Mouse (Mus musculus): ENCODE measurements around the gene Dpp6. TPM values are rescaled to one million over a fixed set of nuclear protein-coding genes. Genes with fewer than 3 reads are reported as not detected.

Gene Dpp6
- total RNA-seq, 2 experiments from 2014 or later, result 254 to 263 TPM

GRCm38 (mm10) chr5:27544816-27545270 lies 727.8 kb downstream of the Dpp6 start:
- DNase-seq, result peak in 1 of 2 experiments; percentile 19

DNA sequence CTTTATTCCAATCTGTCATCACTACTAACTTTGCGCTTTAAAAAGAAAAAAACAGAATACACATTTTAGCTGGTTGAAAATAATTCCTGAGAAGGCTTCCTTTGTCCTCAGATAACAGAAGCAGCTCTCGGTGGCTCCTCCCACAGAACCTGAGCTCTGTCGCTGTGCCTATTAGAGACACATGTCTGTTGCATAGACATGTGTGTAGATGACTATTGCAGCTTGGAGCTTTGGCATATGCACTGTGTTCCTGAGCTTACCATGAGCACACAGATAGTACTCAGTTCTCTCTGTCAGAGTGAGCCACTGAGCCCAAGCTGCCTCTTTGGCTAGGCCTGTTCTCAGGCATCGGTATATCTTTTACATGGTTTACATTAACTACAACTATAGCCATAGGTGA lies 732.3 kb downstream of the Dpp6 start:
- peak in 1 of 2 experiments; percentile 21 for DNase-seq

GRCm38 (mm10) chr5:27565700-27566099 lies 748.7 kb downstream of the Dpp6 start:
- DNase-seq, result no peak

GRCm38 (mm10) chr5:27587970-27588758 lies 771.2 kb downstream of the Dpp6 start:
- DNase-seq, result no peak

GRCm38 (mm10) chr5:27604132-27604531 lies 787.1 kb downstream of the Dpp6 start:
- DNase-seq, result no peak

DNA sequence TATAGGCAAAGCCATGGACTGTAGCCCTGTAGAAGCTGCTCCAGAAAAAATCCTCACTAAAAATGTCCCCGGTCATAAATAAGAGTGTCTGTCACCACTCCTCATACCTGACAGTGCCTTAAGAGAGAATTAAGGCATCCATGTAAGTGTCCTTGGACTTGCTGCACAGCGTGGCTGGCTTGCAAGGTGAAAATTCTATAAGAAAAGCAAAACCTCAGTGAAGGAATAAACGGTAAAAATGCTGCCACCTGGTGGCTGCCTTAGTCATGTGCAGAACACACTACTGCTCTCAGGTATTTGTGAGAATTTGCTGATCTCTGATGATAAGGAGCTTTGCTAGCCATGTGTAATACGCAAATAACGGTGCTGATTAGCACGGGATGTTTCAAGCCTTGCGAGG lies 798.8 kb downstream of the Dpp6 start:
- DNase-seq, result peak; percentile 57 to 61

DNA sequence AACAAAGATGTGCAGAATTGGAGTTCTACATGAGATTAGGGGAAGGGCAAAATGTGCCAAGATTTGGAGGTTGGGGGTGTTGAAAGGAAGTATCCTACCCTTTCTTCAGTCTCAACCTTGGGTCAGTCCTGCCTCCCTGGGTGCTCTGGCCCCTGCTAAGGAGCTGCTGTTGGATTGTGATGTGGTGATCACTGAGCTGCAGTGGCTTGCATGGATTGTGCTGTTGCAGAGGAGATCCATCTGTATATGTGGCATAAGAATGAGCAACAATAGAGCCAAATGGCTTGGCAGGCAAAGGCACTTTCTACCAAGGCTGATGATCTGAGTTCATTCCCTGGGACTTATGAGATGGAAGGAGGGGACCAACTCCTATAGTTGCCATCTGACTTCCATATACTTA lies 804.8 kb downstream of the Dpp6 start:
- no peak for DNase-seq

DNA sequence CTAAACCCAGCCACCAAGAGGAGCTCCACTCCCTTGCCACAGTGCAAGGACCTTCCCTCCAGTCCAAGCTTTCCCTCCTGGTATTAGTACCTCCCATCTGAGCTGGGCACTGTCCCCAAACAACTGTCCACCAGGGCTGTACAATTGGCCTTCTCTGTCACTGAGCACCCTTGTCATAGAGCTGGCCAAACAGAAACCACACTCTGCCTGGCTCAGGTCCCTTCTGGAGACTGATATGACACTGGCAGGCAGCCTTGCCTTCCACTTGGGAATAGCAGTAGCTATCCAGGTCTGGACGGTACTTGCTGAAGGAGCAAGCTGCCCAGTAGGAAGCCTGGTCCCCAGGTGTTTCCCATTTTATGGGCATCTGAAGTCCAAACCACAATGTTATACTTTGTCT lies 806.9 kb downstream of the Dpp6 start:
- no peak for DNase-seq

DNA sequence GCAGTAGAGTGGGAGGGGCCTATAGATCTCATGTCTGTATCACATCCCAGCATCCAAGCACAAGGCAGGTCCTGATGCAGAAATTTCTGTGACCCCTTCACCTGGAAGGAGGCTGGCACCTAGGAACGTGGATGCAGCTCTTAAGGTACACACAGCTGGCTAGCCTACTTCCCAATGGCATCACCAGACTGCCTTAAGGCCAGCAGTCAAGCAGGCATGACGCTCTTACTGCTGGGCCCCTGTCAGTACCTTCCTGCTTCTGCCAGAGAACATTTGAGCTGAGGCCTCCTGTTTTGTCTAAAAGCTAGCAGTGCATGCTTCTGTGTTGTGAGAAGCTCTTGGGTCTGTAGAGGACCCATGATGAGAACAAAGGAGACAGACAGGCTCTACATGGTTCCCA lies 815.1 kb downstream of the Dpp6 start:
- no peak for DNase-seq

- DNase-seq, result no peak
These were observed 818.9 kb downstream of the Dpp6 start for GRCm38 (mm10) chr5:27635941-27636340.

- DNase-seq, result no peak
These were observed 824.9 kb downstream of the Dpp6 start for GRCm38 (mm10) chr5:27641876-27642275.

DNA sequence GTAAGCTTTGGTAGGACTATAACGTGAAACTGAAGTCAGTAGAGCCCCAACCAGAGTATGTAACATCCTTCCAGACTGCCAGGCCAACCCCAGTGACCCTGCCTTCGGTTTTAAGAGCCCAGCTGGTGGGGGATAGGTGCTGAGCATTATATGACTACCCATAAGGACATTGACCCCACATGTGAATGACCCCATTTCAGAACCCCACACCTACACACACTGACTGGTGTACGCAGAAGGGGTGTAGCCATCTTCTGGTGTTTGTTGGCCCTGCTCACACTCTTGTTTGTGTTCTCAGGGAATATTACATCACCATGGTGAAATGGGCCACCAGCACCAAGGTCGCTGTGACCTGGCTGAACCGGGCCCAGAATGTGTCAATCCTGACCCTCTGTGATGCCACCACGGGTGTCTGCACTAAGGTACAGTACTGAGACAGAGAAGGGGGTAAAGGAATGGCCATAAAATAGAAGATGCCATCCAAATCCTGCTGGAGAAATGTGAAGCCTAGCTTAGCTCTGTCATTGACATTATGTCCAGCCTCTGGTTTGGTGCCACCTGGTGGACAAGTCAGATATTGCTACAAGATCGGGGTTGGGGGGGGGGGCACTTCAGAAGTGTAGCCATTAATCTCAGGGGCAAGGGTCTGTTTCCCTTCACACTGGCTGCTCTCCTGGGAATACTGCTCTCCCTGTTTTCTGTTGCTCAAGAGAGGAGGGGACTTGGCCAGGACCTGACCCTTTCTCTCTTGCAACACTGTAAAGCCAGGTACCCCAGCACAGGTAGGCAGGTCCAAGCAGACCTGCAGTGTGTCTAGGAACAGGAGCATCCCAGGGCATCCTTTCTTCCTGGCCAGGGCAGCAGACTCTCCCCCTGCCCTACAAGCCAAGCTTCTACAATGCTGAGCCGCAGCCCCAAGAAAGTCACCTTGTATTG lies 835.1 kb downstream of the Dpp6 start:
- DNase-seq, result no peak

DNA sequence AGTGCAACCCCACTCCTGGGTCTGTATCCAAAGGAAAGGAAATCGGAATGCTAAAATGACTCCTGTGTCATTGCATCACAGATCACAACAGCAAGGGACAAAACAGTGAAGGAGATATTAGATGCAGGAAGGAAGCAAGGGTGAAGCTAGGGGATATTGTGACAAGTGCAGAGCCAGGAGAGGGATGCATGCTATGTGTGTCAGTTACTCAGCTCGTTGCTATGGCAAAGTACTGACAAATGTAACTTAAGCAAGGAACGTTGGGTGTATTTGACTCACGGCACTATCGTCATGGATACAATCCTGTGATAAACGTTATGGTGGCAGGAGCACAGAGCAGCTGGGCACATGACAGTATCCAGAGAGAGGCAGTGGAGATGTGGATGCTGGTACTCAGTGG lies 839.1 kb downstream of the Dpp6 start:
- no peak for DNase-seq

DNA sequence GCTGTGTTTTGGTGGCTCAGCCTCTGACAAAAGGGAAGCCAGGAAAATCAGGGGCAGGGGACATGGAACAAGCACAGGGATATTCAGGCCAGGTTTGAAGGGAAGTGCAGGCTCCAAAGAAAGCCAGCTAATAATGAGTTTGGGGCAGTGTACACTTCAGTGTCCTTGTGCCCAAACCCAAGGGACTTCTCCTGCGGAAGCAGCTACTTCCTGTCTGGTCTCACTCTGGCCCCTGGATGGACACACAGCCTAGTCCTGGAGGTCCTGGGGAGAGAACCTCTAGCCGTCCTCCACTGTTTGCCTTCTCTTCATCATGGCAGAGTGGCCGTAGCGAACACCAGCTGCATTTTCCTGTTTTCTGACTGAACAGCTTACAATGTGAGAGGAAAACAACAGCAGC lies 840.7 kb downstream of the Dpp6 start:
- DNase-seq, result no peak

- no peak for DNase-seq
These were observed 841.2 kb downstream of the Dpp6 start for GRCm38 (mm10) chr5:27658165-27658564.

DNA sequence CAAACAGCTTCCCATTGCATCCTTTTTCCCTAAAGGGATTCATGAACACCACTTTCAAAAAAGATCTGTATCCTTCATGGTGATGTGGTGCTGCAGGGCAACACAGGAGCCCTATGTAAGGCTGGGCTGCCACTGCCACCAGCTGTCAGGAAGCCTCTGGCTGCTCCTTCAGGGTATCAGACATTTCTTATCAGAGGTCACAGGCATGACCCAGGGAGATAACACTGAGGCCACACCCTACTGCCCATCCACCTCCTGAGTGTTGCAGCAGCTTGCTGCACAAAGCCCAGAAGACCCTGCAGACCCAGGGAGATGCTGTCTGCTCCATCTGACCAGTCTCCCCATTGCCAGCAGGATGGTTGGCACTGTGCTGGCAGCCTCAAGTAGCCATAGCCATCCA lies 841.6 kb downstream of the Dpp6 start:
- no peak for DNase-seq

- no peak for DNase-seq
These were observed 842.0 kb downstream of the Dpp6 start for GRCm38 (mm10) chr5:27659019-27659418.

DNA sequence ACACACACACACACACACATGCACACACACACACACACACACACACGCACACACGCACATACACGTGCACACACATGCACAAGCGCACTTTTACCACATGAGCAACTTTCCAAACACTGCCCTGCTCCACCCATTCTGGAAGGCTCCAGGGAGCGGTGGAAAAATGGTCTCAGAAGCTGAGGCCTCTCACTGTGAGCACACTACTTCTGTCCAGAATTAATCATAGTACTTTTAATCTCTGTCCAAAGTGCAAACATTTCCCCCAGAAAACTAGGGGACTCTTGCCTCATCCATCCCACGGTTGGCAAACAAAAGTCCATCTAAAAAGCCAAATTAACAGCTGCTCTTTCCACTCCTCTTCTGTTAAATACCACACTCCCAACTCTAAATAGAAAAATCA lies 842.8 kb downstream of the Dpp6 start:
- no peak for DNase-seq

DNA sequence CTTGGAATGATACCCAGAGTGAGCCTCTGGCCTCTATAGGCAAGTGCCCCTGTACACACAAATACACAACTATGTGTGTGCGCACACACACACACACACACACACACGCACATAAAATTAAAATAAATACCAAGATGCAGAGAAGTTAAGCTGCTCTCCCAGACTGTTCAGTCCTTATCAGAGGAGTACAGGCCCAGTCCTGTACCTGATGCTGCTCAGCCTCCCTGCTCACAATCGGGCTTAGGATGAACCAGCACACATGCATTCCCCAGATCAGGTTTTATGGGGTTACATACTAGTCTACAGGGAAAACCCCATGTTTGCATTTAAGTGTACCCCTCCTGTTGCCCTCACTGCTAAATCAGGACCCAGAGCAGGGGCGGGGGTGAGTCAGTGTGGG lies 847.1 kb downstream of the Dpp6 start:
- DNase-seq, result no peak

DNA sequence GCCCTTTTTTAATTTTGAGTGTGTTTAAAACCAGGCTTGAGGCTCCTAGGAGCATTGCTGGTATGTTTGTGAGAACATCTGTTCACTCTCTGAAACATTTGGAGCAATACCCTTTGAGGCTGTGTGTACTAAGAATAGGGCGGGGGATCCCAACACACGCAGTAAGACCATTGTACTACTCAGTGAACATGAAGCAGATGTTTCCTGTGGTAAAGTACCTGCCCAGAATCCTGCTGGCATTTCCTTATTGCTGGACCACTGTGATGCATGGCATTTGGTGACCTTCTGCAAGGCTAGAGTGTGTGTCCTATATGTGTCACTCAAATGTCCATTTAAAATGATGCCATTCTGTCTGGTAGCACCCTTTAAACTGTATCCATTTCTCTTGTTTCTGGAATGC lies 854.5 kb downstream of the Dpp6 start:
- DNase-seq, result no peak

- DNase-seq, result peak; percentile 50 to 54
These were observed 860.3 kb downstream of the Dpp6 start for GRCm38 (mm10) chr5:27677247-27677666.

DNA sequence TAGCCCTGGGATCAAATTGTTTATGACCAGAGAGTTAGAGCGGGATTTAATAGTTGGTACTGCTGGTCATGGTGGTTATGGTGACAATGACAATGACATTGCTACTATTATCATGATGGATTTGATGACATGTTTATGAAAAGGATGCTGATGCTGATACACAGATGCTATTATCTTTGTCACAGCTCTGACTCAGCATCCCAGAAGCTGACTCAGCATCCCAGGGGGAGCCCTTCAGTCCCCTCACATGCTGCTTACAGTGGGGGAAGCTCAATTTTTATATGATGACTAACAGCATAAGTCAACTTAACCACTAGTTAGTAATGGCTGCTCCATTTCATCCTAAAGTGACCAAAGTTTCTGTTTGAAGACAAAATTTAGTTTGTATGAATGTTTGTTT lies 862.1 kb downstream of the Dpp6 start:
- DNase-seq, result no peak

GRCm38 (mm10) chr5:27680476-27680875 lies 863.5 kb downstream of the Dpp6 start:
- peak in 1 of 2 experiments; percentile 20 for DNase-seq
